Mouse (Mus musculus): ENCODE data around the gene Kcna5.

DNA sequence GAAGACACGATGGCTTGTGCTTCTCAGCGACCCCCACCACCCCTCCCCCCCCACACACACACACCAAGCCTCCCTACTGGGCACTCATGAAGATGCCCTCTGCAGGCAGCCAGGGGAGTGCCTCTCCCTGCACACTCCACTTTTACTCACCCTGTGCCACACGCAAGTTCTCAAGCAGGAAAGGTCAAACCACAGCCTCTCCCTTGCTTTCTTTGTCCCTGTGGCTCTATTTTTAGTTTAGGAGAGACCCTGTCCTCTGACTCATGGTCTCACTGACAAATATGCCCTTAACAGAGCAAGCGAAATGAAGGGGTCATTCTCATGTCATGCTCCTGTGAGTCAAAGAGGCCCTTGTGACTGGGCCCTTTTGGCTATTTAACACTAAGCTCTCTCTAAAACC is 50.3 kb downstream of the Kcna5 start:
- no peak for TF ChIP-seq CTCF (IDR thresholded peaks at IDR 0.05; ENCODE audit: borderline replicate concordance, extremely low read depth, insufficient read depth, insufficient read length)
- TF ChIP-seq POLR2A (IDR thresholded peaks at IDR 0.05; ENCODE audit: borderline replicate concordance, extremely low read depth, insufficient read depth, insufficient read length, poor library complexity, severe bottlenecking): no peak
